Mouse (Mus musculus): ENCODE data around the gene Cdh13.

- no peak for TF ChIP-seq POLR2A (IDR thresholded peaks at IDR 0.05; ENCODE audit: control insufficient read depth, low read depth, low read length)
- TF ChIP-seq CTCF (IDR thresholded peaks at IDR 0.05; ENCODE audit: control insufficient read depth, insufficient read depth, insufficient replicate concordance, low read depth, low read length) = no peak
Observed at GRCm38 (mm10) chr8:118884988-118885387, 601.5 kb downstream of the Cdh13 start.
